Mouse (Mus musculus): ENCODE results near the gene Rpl21. TPM values are rescaled to one million over a fixed set of nuclear protein-coding genes. Genes with fewer than 3 reads are reported as not detected.

The Rpl21 gene
- polyA plus RNA-seq (2015; fragmentation: Nextera tagmentation; extraction: Ambion mirVana): 297 and 315 TPM in 2 replicates

DNA sequence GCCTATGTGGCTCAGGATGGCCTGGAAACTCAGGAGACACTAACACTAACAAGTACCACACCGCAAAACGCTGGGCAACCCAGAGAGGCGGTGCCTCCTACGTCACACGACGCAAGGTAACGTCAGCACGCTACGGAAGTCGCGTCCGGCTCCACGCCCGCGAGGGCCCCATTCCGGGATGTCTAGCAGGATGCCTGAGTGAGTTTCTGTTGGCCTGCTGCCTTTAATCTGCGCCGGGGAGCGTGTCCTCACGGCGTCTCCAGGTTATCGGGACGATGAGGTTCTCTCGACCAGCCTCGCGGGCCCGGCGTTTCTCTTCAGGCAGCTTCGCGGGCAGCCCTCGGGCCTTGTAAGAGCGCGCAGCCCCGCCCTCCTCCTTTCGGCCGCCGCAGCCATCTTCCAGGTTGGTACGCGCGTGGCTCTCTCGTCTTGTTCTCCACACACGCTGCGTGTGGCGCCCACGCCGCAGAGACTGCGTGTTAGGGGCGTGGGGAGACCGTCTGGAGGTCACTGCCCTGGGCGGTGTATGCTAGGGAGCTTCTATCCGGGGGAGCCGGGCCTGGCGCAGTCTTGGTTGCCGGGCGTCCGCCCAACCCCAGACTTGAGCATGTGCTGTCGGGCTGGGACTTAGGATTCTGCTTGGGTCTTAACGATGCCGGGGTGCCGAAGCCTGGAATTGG, at the start of gene Rpl21:
Gene Rpl21 (plus strand): TSS at position 122 of the 680 bp plus-strand sequence.
- H3K9me3 ChIP-seq (ENCODE audit: control insufficient read depth, low read length): no peaks in the 10 kb centered on the region
- WGBS: under 1% methylated on average over 56 of the region's 60 CpGs
- H3K27ac ChIP-seq (ENCODE audit: low read depth, low read length): peak within 1 kb of the TSS; percentile 87
- H3K9ac ChIP-seq (ENCODE audit: low read depth, low read length): peak within 1 kb of the TSS; percentile 96
- H3K4me3 ChIP-seq (ENCODE audit: low read length): peak within 1 kb of the TSS; percentile 78
- no peaks in the 10 kb centered on the region for H3K27me3 ChIP-seq (replicated peaks; ENCODE audit: control insufficient read depth, insufficient read depth, low read length)
- H3K4me2 ChIP-seq (ENCODE audit: low read length): peak within 1 kb of the TSS; percentile 74
- H3K4me1 ChIP-seq (ENCODE audit: control insufficient read depth, insufficient read depth, low read depth, low read length): peaks cover 13% of the 10 kb centered on the region
- ATAC-seq: peak; percentile 99
- peaks cover 26% of the 10 kb centered on the region for H3K36me3 ChIP-seq (ENCODE audit: control insufficient read depth, insufficient read depth, low read length)

- Histone ChIP-seq H3K27me3 (replicated peaks; ENCODE audit: control insufficient read depth, insufficient read depth, low read length) (no peaks in the 10 kb centered on the region), H3K4me2 (ENCODE audit: low read length) (no peak overlapping the region), H3K9me3 (ENCODE audit: control insufficient read depth, low read length) (no peaks in the 10 kb centered on the region), H3K4me1 (ENCODE audit: control insufficient read depth, insufficient read depth, low read depth, low read length) (no peaks in the 10 kb centered on the region), H3K27ac (ENCODE audit: low read depth, low read length) (no peak overlapping the region), H3K4me3 (ENCODE audit: low read length) (no peak overlapping the region), H3K36me3 (ENCODE audit: control insufficient read depth, insufficient read depth, low read length) (no peaks in the 10 kb centered on the region), H3K9ac (ENCODE audit: low read depth, low read length) (no peak overlapping the region)
- WGBS: 93% methylated on average over 10 of the region's 10 CpGs
- ATAC-seq: no peak
Measured at GRCm38 (mm10) chr5:146783300-146783699, 49.4 kb upstream of the Rpl21 start.

GRCm38 (mm10) chr5:146783891-146784290, 48.8 kb upstream of the Rpl21 start:
- H3K9ac ChIP-seq (ENCODE audit: low read depth, low read length): no peak overlapping the region
- 92% methylated on average over 10 of the region's 10 CpGs for WGBS
- ATAC-seq: no peak
- no peak overlapping the region for H3K27ac ChIP-seq (ENCODE audit: low read depth, low read length)
- H3K4me2 ChIP-seq (ENCODE audit: low read length): no peak overlapping the region
- no peaks in the 10 kb centered on the region; the same call in 1 of the 2 replicates for H3K4me1 ChIP-seq (ENCODE audit: control insufficient read depth, insufficient read depth, low read depth, low read length)
- no peaks in the 10 kb centered on the region for H3K9me3 ChIP-seq (ENCODE audit: control insufficient read depth, low read length)
- no peaks in the 10 kb centered on the region for H3K36me3 ChIP-seq (ENCODE audit: control insufficient read depth, insufficient read depth, low read length)
- H3K27me3 ChIP-seq (replicated peaks; ENCODE audit: control insufficient read depth, insufficient read depth, low read length): no peaks in the 10 kb centered on the region
- H3K4me3 ChIP-seq (ENCODE audit: low read length): no peak overlapping the region

- no peak overlapping the region for H3K4me2 ChIP-seq (ENCODE audit: low read length)
- no peaks in the 10 kb centered on the region for H3K27me3 ChIP-seq (replicated peaks; ENCODE audit: control insufficient read depth, insufficient read depth, low read length)
- 82% methylated on average over 8 of the region's 8 CpGs for WGBS
- H3K9me3 ChIP-seq (ENCODE audit: control insufficient read depth, low read length): no peaks in the 10 kb centered on the region
- peaks cover 8% of the 10 kb centered on the region for H3K4me1 ChIP-seq (ENCODE audit: control insufficient read depth, insufficient read depth, low read depth, low read length)
- H3K27ac ChIP-seq (ENCODE audit: low read depth, low read length): no peak overlapping the region
- no peak overlapping the region for H3K9ac ChIP-seq (ENCODE audit: low read depth, low read length)
- no peaks in the 10 kb centered on the region for H3K36me3 ChIP-seq (ENCODE audit: control insufficient read depth, insufficient read depth, low read length)
- no peak for ATAC-seq
- H3K4me3 ChIP-seq (ENCODE audit: low read length): no peak overlapping the region
Measured at GRCm38 (mm10) chr5:146786123-146786522, 46.6 kb upstream of the Rpl21 start.

GRCm38 (mm10) chr5:146789413-146789812, 43.3 kb upstream of the Rpl21 start:
- peaks cover 31% of the 10 kb centered on the region for H3K4me1 ChIP-seq (ENCODE audit: control insufficient read depth, insufficient read depth, low read depth, low read length)
- WGBS: 72% methylated on average over 9 of the region's 9 CpGs

DNA sequence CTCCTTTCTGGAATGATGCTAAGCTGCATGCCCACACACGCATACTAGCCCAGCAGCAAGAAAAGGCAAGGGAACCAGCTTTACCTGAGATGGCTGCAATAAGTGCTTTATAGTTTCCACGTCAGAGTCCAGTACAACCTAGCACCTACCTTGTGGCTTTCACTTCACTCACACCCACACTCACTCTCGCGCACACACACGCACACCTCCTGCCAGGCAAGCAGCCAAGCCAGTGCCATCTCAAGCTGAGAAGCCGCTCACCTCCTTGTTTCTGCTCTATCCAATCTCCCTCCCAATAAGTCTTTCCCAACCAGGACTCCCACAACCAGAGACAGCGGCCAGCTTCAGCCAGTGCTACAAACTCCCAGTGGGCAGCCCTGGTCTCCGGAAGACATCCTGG, 41.7 kb upstream of the Rpl21 start:
- WGBS: 69% methylated on average over 8 of the region's 8 CpGs
- Histone ChIP-seq H3K4me2 (ENCODE audit: low read length) (peak overlapping the region; percentile 23; the same call in 1 of the 2 replicates), H3K27me3 (replicated peaks; ENCODE audit: control insufficient read depth, insufficient read depth, low read length) (no peaks in the 10 kb centered on the region), H3K36me3 (ENCODE audit: control insufficient read depth, insufficient read depth, low read length) (no peaks in the 10 kb centered on the region), H3K4me1 (ENCODE audit: control insufficient read depth, insufficient read depth, low read depth, low read length) (peaks cover 31% of the 10 kb centered on the region), H3K27ac (ENCODE audit: low read depth, low read length) (0 out of 2 replicates have a peak overlapping the region, but pooled peaks have one; percentile 29), H3K9ac (ENCODE audit: low read depth, low read length) (no peak overlapping the region), H3K4me3 (ENCODE audit: low read length) (no peak overlapping the region), H3K9me3 (ENCODE audit: control insufficient read depth, low read length) (no peaks in the 10 kb centered on the region)
- ATAC-seq: no peak

More at GRCm38 (mm10) chr5:146789413-146789812, 43.3 kb upstream of the Rpl21 start:
- no peak for ATAC-seq
- Histone ChIP-seq H3K4me2 (ENCODE audit: low read length) (no peak overlapping the region), H3K27me3 (replicated peaks; ENCODE audit: control insufficient read depth, insufficient read depth, low read length) (no peaks in the 10 kb centered on the region), H3K9ac (ENCODE audit: low read depth, low read length) (no peak overlapping the region), H3K27ac (ENCODE audit: low read depth, low read length) (no peak overlapping the region), H3K9me3 (ENCODE audit: control insufficient read depth, low read length) (no peaks in the 10 kb centered on the region), H3K36me3 (ENCODE audit: control insufficient read depth, insufficient read depth, low read length) (no peaks in the 10 kb centered on the region), H3K4me3 (ENCODE audit: low read length) (no peak overlapping the region)

GRCm38 (mm10) chr5:146792140-146792791, 40.4 kb upstream of the Rpl21 start:
- no peak overlapping the region for H3K27ac ChIP-seq (ENCODE audit: low read depth, low read length)
- no peak overlapping the region for H3K9ac ChIP-seq (ENCODE audit: low read depth, low read length)
- no peaks in the 10 kb centered on the region for H3K27me3 ChIP-seq (replicated peaks; ENCODE audit: control insufficient read depth, insufficient read depth, low read length)
- peaks cover 31% of the 10 kb centered on the region for H3K4me1 ChIP-seq (ENCODE audit: control insufficient read depth, insufficient read depth, low read depth, low read length)
- no peak overlapping the region for H3K4me3 ChIP-seq (ENCODE audit: low read length)
- H3K9me3 ChIP-seq (ENCODE audit: control insufficient read depth, low read length): no peaks in the 10 kb centered on the region
- peak overlapping the region; percentile 10 for H3K4me2 ChIP-seq (ENCODE audit: low read length)
- WGBS: 77% methylated on average over 7 of the region's 7 CpGs
- no peak for ATAC-seq
- H3K36me3 ChIP-seq (ENCODE audit: control insufficient read depth, insufficient read depth, low read length): no peaks in the 10 kb centered on the region

GRCm38 (mm10) chr5:146793630-146794083, 39.0 kb upstream of the Rpl21 start:
- peaks cover 31% of the 10 kb centered on the region for H3K4me1 ChIP-seq (ENCODE audit: control insufficient read depth, insufficient read depth, low read depth, low read length)
- peak overlapping the region; percentile 81 for H3K4me2 ChIP-seq (ENCODE audit: low read length)
- no peaks in the 10 kb centered on the region for H3K9me3 ChIP-seq (ENCODE audit: control insufficient read depth, low read length)
- H3K27me3 ChIP-seq (replicated peaks; ENCODE audit: control insufficient read depth, insufficient read depth, low read length): no peaks in the 10 kb centered on the region
- H3K4me3 ChIP-seq (ENCODE audit: low read length): peak overlapping the region; percentile 99
- H3K9ac ChIP-seq (ENCODE audit: low read depth, low read length): peak overlapping the region; percentile 98
- WGBS: 6% methylated on average over 18 of the region's 18 CpGs
- H3K27ac ChIP-seq (ENCODE audit: low read depth, low read length): peak overlapping the region; percentile 88
- ATAC-seq: no peak
- H3K36me3 ChIP-seq (ENCODE audit: control insufficient read depth, insufficient read depth, low read length): no peaks in the 10 kb centered on the region

GRCm38 (mm10) chr5:146794084-146794852, 38.4 kb upstream of the Rpl21 start:
- Histone ChIP-seq H3K36me3 (ENCODE audit: control insufficient read depth, insufficient read depth, low read length) (no peaks in the 10 kb centered on the region), H3K4me2 (ENCODE audit: low read length) (peak overlapping the region; percentile 81), H3K4me3 (ENCODE audit: low read length) (peak overlapping the region; percentile 99), H3K4me1 (ENCODE audit: control insufficient read depth, insufficient read depth, low read depth, low read length) (peaks cover 31% of the 10 kb centered on the region), H3K9ac (ENCODE audit: low read depth, low read length) (peak overlapping the region; percentile 98), H3K27me3 (replicated peaks; ENCODE audit: control insufficient read depth, insufficient read depth, low read length) (no peaks in the 10 kb centered on the region), H3K27ac (ENCODE audit: low read depth, low read length) (peak overlapping the region; percentile 88), H3K9me3 (ENCODE audit: control insufficient read depth, low read length) (no peaks in the 10 kb centered on the region)
- under 1% methylated on average over 46 of the region's 83 CpGs for WGBS
- peak; percentile 54 for ATAC-seq

Data from hindbrain, embryonic 16.5 days (tissue).